Mouse (Mus musculus) thymus, postnatal 14 days (tissue): Measurements from ENCODE around the gene Prrt1.

Source experiments
- DNase-seq: peaks from one replicate; pipeline ENCODE4 v3.0.0; 2021

The Prrt1 gene

DNA sequence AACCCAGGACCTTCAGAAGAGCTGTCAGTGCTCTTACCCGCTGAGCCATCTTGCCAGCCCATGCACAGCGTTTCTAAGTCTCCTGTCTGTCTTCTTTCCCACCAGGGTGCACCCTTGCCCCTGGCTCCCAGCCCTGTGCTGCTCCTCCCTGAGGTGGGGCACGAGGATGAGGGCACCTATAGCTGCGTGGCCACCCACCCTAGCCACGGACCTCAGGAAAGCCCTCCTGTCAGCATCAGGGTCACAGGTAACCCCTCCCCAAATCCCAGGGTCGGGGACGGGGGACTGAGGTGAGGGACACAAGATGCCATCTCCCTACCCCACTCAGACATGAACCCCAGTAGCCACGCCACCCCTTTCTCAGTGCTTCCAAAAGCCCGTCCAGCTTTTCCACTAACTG is 29.4 kb upstream of the Prrt1 start:
- no peak for DNase-seq

DNA sequence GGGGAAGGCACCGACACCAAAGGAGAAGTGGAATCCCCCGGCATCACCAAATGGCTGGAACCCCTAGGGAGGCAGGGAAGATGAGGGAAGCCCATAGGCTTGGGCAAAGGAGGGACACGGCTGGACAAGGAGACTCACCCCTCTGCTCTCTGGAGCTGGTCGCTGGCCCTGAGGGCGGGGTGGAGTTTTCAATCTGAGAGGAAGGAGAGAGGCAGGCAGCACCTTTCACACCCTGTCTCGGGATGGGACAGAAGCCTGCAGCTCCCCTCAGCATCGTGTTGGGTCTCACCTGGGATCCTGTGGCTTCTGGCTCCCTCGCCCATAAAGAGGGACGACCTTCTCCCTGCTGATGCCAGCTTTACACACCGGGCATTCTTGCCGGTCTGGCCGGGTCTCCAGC is 27.5 kb upstream of the Prrt1 start:
- no peak for DNase-seq

DNA sequence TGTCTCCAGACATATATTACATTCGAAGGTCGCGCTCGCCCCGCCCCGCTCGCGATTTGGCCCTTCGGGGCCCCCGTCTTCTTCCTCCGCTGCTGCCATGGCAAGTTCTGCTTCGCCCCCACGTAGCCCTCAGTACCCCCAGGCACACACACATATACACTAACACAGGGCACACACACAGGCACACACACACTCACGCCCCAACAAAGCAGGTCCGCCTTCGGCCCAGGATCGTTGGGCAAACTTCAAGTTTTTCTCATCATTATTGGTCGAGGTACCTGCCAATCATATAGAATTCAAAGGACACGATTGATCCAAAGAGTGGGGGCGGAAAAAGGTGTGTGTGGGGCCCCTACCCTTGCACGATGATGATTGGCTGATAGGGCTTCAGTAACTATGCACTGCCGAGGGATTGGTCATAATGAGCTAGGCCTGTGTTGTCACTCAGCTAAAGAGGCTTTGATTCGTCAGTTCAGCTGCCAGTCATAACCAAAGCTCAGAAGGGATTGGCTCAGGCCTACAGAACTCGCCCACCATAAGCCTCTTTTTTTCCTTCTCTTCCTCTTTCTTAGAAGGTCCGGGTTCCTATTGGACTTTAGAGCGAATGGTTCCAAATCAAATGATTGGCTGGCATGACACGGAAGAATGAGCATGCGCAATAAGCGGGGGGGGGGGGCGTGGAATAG is 25.8 kb upstream of the Prrt1 start, which contains the start of gene Rnf5:
Gene Rnf5 (minus strand): TSS at position 316 of the 686 bp plus-strand sequence.
- peak; percentile 98 for DNase-seq

DNA sequence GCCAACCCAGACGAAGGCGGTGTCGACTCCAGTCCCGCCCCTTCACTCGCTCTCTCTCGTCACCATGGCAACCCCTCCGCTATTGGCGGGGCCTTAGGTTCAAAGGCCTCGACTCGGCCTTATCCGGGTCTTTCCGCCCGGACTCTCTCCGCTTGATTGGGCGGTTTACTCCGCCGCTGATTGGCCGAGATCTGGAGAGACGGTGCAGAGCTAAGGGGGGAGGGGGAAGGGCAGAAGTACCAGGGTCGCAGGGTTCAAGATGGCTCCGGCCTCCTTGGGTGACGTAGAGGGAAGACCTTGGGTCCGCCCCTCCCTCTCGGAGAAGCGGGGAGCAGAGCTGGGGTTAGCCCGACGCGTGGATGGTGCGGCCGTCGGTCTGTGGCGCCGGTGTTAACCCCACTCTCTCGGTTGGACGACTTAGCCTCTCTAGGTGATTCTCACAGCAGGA is 25.2 kb upstream of the Prrt1 start, which contains the start of gene Agpat1:
Gene Agpat1 (plus strand): TSS at position 202 of the 448 bp plus-strand sequence.
- peak; percentile 99 for DNase-seq

DNA sequence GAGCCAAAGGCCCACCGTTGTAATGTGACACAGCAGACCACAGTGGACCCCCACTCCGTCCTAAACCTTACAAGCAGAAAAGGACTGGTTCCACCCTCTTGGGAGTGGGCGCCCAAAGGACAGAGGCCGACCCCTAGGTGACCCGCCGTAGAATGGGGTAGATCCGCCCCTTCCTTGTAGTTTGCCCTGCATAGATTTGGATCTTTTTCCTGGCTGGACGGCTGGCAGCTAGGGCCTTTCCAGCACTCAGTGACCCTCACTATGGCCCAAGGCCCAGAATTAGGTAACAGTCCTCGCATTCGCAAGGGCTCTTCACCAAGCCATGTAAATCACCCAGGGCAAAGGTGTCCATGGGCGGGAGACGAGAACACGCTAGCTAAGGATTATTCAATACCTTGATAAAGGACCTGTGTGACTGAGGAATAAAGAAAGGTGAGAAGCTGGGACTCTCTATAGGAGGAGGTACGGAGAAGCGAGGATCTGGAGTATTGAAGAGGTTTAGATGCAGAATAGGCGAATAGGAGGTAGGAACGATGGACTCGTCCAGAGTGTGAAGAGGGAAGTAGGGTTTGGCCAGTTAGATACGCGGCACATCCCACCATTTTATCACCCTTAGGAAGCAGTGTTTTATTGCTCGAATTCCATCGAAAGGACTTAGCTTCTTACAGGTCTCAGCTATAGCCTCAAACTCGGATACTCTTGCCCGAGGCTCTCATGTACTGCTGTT is 24.7 kb upstream of the Prrt1 start:
- no peak for DNase-seq

DNA sequence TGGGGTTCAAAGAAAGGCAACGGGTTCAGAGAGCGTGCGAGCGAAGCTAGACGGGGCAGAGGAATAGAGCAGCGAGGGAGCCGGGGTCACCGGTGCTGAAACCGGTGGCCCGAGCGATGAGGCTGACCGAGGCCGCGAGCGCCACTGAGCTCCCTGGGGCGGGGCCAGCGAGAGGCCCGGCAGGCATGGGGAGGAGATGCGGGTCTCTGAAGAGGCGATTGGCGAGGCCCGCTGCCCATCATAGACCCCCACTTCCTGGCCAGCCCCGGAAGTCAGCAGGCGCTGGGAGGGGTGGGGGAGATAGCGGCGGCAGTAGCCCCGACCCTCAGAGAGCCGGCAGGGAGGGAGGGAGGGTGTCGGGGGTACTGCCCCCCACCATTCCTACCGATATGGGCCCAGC is 23.7 kb upstream of the Prrt1 start:
- DNase-seq = peak; percentile 97

DNA sequence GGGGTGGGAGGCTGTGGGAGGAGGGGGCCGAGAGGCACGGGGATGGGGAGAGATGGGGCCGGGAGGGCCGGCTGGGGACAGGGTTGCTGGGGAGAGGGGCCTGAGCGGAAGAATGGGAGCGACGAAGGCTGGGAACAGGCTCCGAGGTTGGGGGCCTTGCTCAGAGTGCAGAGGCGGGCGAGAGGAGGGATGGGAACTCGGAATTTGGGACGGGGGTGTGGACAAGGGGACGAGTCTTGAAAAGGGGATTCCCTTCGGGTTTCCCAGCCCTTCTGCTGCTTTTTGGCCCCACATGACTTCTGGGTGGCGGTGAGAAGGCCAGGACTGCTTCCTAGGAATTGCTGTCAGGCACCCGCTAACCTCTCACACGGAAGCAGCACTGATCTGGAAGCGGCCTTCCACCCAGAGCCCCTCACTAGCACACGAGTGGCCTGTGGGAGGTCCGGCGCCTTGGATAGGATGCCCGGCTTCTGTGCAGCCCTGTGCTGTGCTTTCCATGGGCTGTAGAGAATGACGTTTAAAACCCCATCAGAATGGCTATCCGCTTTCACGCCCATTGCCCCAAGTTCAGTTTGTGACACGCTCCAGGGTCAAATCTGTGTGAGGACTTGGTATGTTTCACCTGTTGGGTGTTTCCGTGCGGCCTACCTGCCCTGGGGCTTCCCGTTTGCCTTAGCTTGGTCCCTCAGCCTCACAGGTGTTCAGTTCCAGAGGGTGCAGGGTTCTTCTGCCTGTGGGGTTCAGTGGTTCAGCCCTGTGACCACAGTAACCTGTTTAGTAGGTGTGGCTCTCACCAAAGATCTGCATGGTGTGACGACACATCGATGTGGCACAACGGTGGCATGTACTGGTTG is 22.9 kb upstream of the Prrt1 start:
- DNase-seq = no peak

DNA sequence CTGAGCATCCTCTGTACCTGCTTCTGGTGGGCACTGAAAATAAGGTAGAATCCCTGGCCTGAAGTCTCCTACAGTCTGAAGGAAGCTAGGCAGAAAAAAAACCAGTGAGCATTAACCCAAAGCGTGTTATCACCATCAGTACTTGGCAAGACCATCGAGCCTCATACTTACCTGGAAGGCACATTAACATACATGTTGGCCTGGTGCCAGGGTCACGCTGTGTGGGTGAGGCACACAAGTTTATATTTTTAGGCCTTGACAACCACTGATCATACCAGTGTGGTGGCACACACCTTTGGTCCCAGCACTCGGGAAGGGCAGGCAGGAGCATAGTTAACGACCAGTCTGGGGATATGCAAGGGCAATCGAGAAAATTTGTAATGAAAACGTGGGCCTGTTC is 21.3 kb upstream of the Prrt1 start:
- no peak for DNase-seq

DNA sequence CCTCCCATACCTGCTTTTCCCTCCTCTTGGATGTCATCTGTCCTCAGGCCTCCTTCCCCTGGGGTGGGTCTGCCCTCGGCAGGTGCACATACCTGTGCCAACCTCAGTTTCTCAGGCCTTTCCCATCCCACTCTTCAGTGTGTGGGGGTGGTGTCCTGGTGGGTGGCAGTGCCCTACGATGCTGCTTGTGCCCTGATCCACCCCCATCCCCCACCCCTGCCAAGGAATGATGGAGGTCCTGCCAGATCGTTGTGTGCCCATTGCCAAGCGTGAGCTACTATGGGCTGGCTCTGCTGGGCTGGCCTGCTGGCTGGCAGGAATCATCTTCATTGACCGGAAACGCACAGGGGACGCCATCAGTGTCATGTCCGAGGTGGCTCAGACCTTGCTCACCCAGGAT is 18.3 kb upstream of the Prrt1 start:
- no peak for DNase-seq

DNA sequence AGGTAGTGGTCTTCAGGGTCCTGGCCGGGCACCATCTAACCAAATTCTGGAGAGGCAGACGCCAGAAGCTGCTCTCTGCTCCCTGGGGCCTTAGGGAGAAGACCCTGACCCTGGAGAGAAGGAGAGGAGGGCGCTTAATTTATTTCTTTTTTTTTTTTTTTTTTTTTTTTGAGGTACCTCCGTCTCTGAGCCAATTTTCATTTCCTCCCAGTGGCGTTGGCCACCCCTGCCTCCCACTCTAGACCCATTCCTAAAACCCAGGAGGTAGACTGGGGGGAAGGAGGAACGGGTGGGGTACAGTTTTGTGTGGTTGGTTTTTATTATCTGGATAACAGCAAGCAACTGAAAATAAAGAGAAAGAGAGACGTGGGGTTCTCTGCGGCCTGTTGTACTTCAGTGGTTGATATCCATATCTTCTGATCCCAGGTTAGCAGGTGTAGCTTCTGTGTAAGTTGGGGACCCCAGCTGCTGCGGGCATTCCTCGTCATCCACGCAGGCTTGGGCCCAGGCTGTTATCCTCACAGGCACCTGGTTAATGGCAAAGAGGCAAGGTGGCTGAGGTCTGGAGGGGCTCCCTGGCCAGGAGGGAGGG is 16.2 kb upstream of the Prrt1 start:
- no peak for DNase-seq

DNA sequence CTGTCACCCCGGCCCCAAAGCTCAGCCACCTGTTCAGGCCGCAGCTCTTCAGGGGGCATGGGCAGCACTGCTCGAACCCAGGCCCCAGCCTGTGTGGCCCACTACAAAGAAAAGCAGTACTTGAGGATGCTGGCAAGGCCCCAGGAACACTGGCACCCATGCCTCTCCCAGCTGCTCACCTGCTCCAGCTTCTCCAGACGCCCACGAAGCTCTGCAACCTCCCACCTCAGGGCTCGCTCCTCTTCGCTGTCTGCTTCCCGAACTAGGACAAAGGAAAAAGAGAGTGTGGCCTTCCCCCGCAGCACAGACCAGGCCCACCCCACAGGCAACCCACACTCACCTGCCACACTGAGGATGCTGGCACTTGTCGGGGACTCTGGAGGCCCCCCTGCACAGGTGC is 15.5 kb upstream of the Prrt1 start:
- no peak for DNase-seq

DNA sequence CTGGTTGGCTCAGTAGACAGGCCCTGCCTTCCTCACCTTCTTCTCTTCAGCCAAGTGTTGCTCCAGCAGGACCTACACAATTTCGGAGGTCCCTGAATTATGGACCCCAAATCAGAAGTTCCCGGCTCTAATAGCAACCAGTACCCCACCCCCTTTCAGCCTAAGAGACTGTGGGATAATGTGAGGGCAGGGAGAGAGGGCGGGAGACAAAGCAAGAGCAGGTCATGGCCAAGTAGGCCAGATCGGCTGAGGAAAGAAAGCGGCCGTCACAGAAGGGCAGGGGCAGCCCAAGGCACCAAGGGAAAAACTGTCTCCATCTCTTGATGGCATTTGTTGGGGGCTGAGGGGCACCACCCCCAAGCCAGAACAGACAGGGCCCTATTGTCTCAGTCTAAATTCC is 13.5 kb upstream of the Prrt1 start, which contains the start of gene Egfl8:
Gene Egfl8 (minus strand): TSS at position 101 of the 400 bp plus-strand sequence.
- DNase-seq = no peak

DNA sequence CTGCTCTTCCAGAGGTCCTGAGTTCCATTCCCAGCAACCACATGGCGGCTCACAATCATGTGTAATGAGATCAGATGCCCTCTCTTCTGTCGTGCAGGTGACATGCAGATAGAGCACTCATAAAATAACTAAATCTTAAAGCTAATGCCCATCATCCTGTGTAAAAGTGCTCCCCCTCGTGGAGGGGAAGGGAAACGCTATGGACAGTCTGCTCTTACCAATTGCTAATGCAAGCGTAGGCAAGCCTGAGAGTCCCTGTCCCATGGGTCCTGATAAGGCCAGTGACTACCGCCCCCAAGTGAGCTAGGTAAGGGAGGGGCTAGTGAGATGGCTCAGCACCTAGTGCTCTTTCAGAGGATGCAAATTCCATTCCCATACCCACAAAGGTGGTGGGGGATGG is 10.3 kb upstream of the Prrt1 start:
- DNase-seq = peak; percentile 87

DNA sequence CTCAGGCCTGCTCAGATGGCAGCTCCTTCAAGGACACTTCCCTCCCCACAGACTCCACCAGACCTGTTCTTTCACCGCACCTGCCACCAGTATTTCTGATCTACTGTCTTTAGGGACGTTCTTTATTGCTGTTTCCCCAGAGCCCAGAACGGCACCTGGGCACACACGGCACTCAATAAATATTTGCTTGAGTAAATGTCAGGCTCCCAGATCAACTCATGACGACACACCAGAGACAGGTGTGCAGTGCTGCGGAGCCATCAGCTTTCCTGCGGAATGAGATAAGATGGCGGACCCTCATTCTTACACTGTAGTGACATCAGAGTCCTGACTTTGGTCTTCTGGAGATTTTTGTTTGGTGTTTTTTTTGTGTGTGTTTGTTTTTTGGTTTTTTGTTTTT is 8.3 kb upstream of the Prrt1 start:
- no peak for DNase-seq

DNA sequence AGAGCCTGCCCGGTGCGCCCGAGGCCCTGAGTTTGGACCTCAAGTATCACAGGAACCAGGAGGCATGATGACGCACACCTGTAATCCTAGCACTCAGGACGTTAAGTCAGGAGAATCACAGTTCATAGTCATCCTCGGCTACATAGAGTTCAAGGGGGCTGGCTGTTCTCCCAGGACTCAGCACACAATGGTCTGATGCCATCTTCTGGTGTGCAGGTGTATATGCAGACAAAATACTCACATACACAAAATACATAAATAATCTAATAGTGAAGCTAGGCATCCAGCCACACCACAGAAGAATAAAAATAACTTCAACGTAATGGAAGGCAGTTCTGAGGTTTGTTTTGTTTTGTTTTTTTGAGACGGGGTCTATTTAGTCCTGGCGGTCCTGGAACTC is 6.2 kb upstream of the Prrt1 start:
- no peak for DNase-seq

DNA sequence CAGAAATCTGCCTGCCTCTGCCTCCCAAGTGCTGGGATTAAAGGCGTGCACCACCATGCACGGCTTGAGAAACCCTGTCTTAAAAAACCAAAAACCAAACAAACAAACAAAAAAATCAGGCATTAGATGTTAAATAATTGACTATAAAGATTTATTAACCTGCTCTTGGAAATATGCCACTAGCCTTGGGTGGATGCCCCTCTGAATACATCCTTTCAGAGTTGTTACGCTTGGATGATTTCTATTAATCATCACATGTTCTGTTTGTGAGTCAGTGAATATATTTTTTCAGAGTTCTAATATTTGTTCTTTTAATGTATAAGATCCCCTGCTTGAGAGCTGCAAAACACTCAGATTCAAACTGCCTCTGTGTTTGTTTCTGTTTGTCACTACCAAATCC is 4.4 kb upstream of the Prrt1 start:
- no peak for DNase-seq

DNA sequence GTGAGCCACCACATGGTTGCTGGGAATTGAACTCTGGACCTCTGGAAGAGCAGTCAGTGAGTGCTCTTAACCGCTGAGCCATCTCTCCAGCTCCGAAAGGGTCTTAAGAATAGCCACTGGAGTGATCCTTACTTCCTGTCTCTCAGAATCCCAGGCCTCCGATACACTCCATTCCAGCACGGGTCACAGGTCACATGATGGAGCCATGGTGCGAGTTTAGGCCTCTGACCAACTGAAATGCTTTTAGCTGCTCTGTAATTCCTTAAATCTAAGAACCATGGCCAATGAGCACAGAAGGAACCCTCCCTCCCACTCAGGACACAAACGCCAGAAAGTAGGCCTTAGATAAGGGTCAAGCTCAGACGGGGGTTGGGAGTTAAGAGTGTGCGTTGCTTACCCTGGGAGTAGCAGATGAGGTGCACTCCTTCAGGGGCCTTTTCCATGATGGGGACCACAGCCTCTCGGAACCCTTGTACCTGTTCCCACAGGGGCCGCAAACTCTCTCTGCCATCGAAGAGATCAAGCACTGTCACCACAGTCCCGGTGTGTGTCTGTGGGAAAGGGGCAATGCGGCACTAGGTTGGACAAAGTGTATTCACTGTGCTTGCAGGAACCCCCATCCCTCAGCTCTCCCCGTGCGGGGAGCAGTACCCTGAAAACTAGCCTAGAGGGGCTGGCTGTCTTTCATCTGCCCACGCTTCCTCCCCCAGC is 3.1 kb upstream of the Prrt1 start:
- no peak for DNase-seq

DNA sequence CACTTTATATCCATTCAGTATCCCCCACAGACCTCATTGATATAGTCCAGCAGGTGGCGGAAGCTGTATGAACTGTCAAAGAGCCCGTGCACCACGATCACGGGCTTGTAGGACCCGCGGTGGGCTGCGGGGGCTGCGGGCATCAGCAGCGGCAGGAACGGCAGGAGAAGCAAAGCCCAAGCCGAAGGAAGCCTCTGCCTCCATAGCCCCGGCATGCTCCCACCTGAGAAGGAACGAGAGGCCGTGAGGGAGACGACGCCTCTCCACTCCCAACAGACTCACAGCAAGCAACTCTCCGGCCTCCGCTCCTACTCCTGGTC is 2.6 kb upstream of the Prrt1 start:
- DNase-seq = peak; percentile 70

DNA sequence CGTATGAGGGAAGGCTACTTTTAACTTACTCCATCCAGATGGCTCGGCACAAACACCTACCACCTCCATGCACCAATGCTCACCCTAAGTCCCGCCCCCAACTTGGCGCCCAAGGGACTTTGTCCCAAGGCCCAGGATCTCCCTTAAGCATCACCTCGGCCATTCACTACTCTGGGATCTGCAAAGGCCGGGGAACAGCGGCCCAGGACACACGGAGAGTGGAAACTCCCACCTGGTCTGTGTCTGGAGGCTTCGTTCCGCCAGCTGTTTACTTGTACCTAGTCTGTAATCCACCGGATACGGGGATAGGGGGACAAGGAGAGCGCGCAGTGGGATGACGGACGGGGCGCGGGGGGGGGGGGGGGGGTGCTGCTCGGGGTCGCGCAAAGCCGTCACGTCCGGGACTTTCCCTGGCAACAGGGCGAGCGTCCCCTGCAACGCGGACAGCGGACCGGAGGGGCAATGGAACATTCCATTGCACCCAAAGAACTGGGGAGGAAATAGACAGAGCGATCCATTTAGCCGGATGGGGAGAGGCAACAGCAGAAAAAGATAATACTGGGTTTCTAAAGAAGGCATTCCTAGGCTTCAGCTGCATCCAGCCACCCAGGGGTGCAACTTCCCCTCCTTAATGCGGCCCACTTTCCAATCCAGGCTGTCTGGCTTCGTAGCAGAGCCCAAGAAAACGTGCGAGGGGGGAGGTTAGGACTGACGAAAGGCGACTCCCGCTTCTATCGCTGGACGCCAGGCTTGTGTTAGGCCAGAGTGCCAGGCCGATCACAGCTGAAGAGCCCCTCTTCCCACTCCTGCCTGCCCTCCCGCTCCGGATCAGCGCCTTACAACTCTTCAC is 2.0 kb upstream of the Prrt1 start:
- peak; percentile 86 for DNase-seq

DNA sequence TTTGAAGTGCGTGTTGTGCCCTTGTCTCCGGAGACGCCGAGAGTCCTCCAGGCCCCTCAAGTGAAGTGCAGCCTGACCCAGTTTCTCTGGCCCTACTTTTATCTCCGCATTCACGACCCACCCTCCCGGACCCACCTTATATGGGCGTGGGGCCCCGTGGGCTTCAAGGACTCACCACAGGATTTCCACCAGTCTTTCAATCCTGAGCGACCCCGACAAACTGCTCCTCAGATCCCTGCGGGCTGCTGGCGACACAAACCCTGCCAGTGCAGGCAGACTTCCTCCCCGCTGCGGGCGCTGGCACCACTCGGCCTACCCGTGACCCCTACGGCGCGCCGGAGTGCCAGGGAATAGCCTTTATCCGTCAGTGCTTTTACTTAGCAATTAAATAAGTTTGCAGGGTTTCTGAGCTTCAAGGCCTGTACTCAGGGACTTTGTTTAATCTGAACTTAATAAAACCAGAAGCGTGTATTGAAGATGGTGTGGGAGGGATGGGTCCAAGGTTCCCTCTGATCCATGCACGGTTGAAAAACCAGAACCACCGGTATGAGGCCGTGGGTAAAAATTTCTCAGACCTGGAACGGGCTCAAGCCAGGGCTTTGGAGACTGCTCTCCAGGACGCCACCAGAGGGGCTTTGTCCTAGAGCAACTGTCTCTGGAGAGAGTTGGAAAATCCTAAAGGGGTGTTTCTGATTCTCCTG is 1.2 kb upstream of the Prrt1 start, which contains the start of gene Ppt2:
Gene Ppt2 (minus strand): TSS at position 568 of the 701 bp plus-strand sequence.
- DNase-seq = peak; percentile 76

DNA sequence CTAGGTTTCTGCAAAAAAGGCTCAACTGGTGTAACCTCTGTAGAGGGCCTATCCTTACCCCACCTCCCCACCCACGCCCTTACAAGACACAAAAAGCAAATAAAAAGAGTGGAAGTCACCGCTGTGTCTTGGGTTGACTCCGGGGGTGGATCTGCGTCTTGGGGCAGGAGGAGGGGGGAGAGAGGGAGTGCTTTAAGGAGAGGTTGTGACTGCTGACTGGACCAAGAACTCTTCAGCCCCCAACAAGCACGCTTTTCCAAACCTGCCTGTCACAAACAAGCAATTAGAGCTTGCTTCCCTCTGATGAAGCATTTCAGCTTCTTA is 727 bp upstream of the Prrt1 start:
- DNase-seq = peak; percentile 58
